Mouse (Mus musculus) ovary, postnatal 10 days (tissue): ENCODE measurements around the gene Mbd3.

ENCODE experiments used
- DNase-seq: peaks from one replicate; pipeline ENCODE4 v3.0.0; 2022; ENCODE audit warnings: low spot score

Mbd3 gene

DNA sequence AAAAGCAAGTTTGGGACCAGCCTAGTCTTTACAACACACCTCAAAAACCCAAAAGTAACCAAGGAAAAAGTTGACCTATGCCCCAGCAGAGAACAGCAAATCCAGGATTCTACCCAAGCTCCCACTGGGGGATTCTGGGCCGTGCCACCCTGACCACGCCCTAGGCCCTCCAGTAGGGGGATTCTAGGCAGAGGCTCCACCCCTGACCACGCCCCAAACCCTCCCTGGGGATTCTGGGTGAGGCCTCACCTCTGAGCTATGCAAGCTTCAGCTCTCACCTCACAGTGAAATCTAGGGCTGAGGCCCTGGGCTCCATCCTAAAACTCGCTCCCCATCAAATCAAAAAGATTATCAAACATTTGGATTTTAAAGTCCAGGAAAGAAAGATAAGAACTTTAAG lies 24.2 kb upstream of the Mbd3 start:
- DNase-seq: no peak

DNA sequence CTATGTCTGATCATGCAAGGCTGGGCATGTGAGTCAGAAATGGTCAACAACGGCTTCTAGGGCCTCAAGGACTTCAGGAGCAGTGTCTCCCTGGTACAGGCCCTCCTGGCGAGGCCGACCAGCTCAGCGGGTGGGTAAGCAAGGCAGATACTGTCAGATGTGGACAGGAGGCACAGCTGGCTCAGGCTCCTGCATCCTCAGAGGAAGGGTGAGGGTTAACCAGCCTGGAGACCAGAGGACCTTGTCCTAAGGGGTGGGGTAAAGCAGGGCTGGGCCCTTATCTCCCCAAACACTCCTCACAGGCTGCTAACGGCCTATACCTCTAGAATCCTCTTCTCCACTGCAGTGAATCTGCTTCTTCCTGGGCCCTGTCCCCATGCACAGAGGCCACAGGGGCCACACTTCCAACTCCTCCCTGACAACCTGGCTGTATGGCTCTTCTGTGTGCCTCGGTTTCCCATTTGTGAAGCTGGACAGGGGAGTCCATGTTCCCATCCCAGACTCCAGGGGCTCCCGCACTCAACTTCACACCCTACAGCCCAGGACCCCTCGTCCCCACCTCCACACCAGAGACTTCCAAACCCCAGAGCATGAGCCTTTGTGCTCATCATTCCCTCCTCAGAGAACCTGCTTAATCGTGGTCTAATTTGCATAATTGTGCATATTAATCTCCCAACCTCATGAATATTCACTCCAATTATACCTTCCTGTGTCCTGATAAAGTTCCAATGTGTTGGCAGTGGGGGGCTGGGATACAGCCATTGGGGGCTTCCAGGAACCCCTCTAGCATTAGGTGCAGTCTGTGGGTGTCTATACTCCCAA lies 22.5 kb upstream of the Mbd3 start:
- DNase-seq: no peak

DNA sequence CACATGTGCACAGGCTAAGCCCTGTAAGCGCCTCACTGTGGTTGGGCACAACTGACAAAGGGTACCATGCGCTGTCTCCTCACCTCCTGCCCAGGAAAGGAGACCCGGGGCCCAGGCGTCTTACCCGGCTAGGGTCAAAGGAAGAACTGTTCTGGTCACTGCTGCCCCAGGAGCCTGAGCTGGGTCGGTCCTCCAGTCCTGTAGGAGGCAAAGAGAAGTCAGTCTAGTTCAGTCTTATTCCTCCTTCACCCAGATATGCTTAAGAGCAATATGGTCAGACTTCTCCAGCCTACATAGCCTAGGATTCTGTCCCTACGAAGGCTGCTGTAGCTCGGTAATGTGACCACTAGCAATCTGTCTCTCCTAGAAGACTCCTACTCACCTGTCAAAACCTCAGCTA lies 21.9 kb upstream of the Mbd3 start:
- no peak for DNase-seq

DNA sequence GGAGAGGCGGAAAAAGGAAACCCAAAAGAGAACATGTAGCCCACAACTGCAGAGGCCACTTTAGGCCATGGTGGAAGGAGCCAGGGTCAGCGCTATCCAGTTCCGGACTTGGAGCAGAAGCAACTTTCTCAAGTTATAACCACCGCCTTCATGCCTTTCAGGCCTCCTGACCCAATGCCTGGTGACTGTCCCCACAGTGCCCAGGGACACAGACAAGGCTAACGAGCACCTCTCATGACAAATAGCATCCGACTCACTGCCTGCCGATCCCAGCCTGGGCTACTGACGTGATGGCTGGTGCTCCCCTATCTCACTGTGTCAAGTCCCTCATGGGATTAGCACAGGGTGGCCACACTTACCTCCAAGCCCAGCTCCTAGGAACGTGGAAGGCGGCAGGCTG lies 21.4 kb upstream of the Mbd3 start:
- no peak for DNase-seq

DNA sequence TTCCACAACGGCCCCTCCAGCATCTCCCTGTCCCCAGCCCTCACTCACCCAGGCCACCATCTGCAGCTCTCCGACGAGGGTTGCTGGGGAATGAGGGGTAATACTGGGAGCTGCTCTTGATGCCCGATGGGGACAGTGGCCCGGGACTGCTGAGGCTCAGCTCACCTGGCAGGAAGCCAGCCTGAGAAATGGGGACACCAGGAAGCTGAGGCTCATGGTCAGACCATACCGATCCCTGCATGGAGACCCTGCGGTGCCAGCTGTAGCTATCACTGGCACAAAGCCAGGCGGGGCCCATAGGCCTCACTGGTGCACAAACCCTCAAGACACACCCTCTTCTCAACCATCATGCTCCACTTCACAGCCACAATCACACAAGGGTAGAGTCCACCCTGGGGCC lies 20.1 kb upstream of the Mbd3 start:
- no peak for DNase-seq

DNA sequence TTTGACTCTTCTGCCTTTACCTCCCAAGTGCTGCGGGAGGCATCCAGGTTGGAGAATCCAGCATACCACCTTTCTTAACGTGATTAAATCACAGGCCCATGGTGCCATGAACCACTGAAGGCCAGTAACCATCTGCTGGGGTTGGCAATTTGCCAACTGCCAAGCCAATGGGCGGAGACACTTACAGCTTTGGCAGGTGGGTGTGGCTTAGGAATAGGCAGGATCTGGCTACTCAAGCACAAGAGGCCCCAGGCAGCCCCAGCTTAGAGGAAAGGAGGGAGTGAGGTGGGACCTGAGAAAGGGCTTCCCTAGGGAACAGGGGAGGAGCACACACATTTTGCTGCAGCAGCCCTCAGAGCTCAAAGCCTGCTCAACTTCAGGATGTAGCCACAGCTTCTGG lies 19.0 kb upstream of the Mbd3 start:
- DNase-seq: no peak

DNA sequence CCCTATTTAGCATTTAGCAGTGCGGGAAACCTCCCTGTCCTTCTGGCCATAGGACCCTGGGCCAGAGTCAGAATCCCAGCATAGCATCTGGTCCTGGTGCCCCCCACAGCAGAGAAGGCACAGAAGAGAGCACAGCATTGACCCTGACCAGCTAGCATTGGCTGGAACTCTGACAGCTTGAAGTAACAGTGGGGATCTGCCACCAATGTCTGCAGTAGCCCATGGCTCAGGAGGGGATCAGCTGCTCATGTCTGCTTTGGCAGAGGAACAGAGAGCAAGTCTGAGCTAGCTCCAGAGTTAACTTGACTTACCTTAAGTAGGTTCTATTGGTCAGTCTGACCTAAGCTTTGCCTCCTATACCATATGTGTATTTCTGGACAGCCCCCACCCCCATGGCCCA lies 18.5 kb upstream of the Mbd3 start:
- DNase-seq: no peak

DNA sequence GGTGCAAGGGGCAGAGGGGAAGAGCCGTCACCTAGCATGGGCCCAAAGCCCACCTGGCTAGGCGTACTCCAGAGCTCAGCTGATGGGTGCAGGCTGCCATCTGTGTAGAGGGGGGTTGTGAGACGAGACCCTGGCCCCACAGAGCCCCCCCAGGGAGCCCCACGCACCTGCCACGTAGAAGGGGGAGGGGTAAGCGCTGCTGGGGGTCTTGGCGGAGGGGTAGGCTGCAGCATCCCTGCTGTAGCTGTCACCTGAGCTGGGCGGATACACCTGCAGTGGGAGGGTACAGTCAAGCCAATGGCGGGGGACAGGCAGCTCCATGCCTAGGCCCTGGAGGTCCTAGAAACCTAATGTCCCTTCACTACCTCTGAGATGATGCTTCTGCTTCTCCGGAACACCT lies 18.0 kb upstream of the Mbd3 start:
- no peak for DNase-seq

DNA sequence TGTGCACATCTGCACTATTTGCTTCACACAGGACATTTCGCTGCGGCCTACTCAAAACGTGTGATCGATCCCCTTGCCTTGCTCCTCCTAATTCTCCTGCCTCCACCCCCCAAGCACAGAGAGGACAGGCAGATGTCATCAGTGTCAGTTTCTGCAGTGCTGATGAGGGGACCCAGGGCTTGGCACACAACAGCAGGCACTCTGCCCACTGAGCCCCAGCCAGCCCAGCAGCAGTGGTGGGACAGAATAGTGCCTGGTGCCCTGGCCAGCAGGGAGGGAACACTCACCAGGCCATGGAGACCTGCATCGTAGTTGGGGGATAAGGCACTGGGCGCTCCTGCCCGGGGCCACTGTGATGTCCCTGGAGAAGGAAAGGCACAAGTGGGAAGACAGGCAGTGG lies 16.2 kb upstream of the Mbd3 start:
- DNase-seq: no peak

DNA sequence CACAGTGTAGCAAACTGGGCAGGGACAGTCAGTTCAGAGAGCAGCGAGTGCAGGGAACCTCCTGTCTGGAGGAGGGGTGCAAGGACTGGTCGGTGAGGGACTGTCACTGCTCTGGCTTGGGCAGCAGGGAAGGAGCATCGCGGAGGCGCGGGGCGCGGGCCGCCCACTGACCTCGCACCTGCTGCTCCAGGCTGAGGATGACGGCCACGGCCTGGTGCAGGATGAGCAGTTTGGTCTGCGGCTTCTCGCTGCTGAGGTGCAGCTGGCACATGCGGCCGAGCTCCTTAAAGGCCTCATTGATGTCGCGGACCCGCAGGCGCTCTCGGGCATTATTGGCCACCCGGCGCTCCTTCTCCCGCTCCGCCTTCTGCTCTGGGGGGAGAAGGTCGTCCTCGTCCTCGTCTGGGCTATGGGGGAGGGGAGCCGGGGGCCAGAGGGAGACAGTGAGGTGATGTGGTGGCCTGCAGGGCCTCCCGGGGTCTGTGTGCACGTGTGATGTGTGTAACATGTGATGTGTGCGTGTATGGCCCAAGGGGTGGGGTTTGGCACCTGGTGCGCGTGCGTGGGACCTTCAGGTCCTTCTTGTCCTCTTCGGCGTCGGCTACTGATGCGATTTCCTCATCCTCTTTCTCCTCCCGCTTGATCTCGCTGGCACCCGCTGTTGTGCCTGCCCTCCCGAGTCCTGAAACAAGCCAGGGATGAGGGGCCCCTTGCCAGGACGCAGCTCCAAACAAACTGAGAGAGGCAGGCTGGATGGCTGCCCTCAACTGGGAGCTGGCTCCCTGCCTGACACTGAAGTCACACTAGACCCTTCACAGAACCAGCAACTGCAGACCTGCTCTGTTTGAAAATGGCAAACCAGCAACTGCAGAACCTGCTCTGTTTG lies 13.5 kb upstream of the Mbd3 start:
- no peak for DNase-seq

DNA sequence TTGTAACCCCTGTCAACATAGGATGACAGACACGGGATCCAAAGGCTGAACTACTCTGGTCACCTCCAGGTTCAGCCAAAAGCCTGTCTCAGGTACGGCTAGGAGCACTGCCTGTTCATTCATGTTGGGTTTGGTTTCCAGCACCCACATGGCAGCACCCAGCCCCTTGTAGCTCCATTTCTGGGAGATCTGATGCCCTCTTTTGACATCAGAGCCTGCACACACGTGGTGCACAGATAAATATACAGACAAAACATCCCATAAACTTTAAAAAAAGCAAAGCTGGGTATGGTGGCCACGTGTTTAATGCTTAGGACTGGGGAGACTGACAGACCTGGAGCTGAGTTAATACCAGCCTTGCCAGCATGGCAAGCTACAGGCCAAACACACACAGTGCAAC lies 8.6 kb upstream of the Mbd3 start:
- DNase-seq: no peak

DNA sequence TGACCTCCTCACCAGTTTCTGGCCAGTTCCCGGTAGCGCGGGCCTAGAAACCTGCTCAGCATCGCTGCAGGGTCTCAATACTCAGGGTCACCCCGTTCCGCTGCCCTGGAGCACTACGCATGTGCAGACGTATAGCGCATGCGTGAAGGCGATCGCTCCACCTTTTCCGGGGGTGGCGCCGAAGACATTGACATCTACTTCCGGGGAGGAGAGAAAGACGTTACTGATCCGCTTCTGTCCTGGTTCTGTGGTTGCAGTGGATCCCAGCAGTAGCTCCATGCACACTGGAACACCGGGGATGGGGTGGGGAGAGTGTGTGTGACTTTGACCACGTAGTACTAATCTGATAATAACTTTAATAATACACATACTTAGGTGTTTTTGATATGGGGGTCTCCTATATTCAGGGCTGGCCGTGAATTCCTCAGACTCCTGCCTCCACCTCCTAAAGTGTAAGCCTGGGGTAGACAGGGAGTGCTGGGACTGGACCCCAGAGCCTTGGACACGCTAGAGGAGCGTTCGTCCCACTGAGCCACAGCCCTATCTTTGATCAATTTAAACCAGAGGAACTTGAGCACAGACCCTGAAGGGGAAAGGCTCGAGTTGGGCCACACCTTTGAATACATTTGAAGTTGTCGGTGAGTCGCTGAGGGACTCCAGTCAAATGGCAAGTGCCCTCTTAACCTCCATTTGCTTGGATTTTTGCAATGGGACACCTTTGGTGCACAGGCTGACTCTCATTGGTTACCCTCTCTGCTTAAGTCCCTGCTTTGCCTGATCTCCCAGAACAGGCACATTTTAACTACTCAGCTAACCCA lies 7.5 kb upstream of the Mbd3 start, which contains the start of gene Uqcr11:
Uqcr11 (minus strand) TSS at position 147 of the 818 bp plus-strand sequence.
- DNase-seq: peak; percentile 70

DNA sequence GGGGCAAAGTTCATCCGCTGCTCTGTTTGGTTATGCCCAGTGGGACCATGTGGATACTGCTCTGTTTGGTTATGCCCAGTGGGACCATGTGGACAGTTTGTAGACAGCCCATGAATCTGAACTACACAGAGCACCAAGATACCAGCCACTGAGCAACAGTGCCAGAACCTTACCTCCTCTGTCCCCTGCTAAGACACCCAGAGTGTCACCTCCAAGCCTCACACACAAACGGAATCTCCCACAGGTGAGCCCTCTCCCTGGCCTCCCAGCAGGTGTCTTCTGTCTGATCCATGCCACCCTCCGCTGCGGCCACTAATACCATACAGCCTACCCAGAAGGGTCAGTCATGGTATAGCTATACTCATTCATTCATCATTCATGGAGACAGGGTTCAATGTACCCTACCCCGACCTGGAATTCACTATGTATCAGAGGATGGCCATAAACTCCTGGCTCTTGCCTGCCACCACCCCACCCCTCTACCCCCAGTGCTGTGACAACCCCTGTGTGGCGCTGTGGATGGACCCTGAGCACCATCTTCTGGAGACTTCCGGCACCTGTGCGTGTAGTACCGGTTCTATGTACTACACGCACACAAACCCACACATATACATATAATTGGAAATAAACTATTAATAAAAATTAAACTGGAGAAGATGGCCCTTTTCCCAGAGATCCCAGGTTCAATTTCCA lies 6.3 kb upstream of the Mbd3 start:
- no peak for DNase-seq

DNA sequence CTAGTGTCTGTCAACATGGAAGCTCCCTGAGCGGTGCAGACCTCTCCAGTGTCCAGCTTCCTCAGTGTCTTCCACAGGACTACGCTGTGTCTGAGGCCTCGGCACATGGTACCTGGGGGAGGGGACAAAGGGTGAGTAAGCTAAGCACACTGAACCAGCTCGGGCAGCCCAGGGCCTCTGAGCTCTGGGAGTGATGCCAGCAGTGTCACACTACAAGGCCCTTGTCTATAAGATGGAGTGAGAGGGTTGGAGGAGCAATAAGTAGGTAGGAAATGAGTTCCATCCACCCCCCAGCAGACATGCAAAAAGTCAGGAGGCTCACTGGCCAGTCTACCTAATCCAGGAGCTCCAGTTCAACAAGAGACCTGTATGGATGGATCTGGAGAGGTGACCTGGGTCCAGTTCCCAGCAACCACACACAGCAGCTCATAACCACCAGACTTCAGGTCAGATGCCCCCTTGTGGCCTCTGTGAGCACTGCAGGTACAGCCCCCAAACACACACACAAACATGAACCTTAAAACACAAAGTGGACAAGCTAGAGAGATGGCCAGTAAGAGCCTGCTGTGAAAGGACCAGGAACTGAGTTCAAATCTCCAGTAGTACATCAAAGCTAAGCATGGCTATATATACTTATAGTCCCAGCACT lies 3.8 kb upstream of the Mbd3 start:
- DNase-seq: no peak

DNA sequence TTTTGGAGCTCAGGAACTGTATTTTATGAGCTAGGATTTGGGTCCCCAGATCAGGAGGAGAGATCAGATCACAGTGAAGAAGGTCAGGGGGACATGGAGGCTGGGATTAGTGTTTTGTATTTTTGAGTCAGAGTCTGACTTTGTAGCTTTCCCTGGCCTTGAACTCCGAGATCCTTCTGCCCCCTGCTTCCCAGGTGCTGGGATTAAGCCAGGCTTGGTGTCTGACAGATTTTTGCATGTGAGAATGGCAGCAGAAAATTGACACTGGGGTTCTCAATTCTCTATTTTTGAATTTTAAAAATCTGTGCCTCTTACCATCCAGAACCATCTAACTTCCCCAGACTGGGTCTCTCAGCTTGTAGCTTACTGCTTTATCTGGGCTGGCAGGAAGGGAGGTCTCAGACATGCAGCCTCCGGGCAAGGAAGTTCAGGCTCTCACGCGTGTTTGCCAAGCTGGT lies 1.4 kb upstream of the Mbd3 start:
- no peak for DNase-seq

DNA sequence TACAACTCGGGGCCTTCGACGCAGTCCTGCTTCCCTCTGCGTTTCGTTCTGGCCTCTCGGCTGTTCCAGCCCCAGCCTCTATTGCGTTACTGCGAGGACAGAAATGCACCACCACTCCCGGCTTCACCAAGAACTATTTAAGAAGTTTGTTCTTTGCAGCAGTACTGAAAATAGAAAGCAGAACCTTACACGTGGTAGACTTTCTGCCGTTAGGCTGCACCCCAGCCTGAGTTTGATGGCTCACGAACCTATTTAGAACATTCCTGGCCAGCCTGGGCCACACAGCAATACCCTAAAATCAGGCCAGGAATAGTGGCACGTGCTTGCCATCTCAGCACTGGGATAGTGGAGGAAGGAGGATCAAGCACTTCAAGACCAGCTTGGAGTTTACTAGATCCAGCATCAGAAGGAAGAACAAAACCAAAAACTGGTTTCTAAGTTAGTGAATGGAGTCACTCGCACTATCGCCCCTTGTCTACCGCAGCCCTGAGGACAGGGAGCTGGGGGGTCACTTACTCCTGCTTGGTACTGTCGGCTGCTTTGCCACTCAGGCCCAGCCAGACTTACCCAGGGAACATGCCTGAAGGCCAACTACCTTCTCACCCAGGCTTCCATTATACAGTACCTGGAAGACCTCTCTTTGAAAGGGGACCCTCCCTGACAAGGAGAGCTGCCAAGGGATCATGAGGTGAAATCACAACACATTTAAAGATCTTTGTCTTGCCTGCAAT lies 788 bp upstream of the Mbd3 start:
- no peak for DNase-seq

DNA sequence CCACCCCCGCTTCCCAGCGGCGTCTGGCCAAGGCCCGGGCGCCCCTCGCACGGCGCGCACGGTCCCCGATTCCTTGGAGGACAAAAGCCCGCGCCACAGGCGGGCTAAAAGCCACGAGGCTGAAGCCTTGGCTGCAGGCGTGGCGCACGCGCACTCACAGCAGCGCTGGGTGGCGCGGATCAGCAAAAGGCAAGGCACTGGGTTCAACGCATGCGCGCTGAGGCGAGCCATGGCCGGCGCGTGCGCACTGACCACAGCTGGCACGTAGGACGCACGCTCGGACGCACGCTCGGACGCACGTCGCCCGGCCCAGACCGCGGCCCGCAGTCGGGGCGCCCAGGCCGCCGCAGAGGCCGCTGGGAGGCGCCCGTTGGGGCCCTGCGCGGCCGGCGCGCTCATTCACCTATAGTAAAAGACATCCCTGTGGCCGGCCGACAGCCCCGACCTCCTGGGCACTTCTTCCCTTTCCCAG lies 595 bp downstream of the Mbd3 start:
- DNase-seq: peak; percentile 95

DNA sequence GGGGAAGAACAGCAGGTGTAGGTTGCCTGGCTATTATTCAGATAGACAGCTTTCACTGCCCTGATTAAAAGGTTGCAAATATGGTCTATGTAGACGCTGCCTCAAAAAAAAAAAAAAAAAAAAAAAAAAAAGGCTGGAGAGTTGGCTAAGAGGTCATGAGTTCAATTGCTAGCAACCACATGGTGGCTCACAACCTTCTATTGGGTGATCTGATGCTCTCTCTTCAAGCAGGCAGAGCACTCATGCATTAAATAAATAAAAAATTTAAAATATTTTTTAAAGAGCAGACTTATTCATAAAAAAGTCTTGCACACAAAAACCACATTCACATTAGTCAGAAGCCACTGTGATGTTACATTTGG lies 1.2 kb downstream of the Mbd3 start:
- no peak for DNase-seq

DNA sequence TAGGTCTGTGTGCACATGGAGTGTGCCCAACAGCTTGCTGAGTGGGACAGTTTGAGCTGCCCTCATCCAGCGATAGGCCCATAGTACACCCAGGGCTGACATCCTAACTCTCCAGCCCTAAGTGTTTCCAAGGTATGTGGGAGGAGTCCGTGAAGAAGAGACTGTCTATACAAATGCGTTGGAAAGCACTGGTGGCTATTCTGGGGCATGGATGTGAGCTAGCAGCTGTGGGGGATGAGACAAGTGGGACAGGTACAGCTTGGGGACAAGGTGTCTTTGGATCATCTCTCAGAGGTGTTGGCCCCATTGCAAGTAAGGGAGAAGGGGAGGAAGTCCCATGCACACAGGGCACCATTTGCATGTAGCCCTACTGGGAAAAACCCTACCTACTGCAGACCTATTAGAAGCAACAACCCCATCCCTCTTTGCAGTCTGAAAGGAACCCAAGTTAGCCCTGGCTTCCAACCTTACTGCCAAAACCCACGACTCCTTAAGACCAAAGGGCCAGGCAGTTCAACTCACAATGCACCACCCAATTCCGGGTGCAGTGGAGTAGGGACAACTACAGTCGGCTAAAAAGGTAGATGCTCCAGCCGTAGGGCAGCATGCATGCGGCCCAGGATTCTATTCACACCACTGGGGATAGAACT lies 1.7 kb downstream of the Mbd3 start:
- no peak for DNase-seq
